Mouse (Mus musculus) kidney, postnatal 0 days (tissue): ENCODE data around the gene Egfl7. TPM values are rescaled to one million over a fixed set of nuclear protein-coding genes. Genes with fewer than 3 reads are reported as not detected.

ENCODE experiments used
- ATAC-seq: fragments of 200-750 bp; cut with Nextera tagmentation; replicated peaks from 2 replicates; pipeline ENCODE4 v1.8.0; 2017; ENCODE audit warnings: low read depth, moderate number of reproducible peaks, moderate TSS enrichment, moderate library complexity; ENCODE audit not compliant: low FRiP score
- DNase-seq: peaks from one replicate; pipeline ENCODE4 v3.0.0-alpha.2; 2016; ENCODE audit warnings: low spot score
- H3K27ac ChIP-seq: fragments of 300-500 bp; sonication (generic); 2 replicates; pipeline ENCODE4 v1.5.1; 2014; ENCODE audit warnings: mild to moderate bottlenecking
- H3K27me3 ChIP-seq: fragments of 300-500 bp; sonication (generic); 2 replicates; pipeline ENCODE4 v1.6.1; 2014; ENCODE audit warnings: low read length, mixed read lengths; ENCODE audit not compliant: insufficient read depth
- H3K36me3 ChIP-seq: fragments of 300-500 bp; sonication (generic); 2 replicates; pipeline ENCODE4 v1.6.1; 2014; ENCODE audit warnings: low read length, mixed read lengths; ENCODE audit not compliant: insufficient read depth
- H3K4me1 ChIP-seq: fragments of 300-500 bp; sonication (generic); replicated peaks from 2 replicates; pipeline ENCODE4 v1.6.1; 2014; ENCODE audit warnings: antibody characterized with exemption, low read length, mixed read lengths; ENCODE audit not compliant: insufficient read depth
- H3K4me2 ChIP-seq: fragments of 300-500 bp; sonication (generic); 2 replicates; pipeline ENCODE4 v1.6.1; 2014; ENCODE audit warnings: mild to moderate bottlenecking, low read length, moderate library complexity, mixed read lengths
- H3K4me3 ChIP-seq: fragments of 300-500 bp; sonication (generic); replicated peaks from 2 replicates; pipeline ENCODE4 v1.5.1; 2014; ENCODE audit warnings: low read depth, low read length
- H3K9ac ChIP-seq: fragments of 300-500 bp; sonication (generic); 2 replicates; pipeline ENCODE4 v1.6.1; 2014; ENCODE audit warnings: low read depth, low read length
- H3K9me3 ChIP-seq: fragments of 300-500 bp; sonication (generic); replicated peaks from 2 replicates; pipeline ENCODE4 v1.6.1; 2016; ENCODE audit warnings: low read length, inconsistent platforms, mixed read lengths
- CTCF ChIP-seq: IDR thresholded peaks from 2 replicates; pipeline ENCODE4 v1.5.1; 2016; ENCODE audit warnings: antibody characterized with exemption, low read depth, mild to moderate bottlenecking, moderate library complexity
- WGBS: fragments of 180-500 bp; shearing (Covaris S2); extraction: QIAGEN DNeasy Blood & Tissue Kit; methylation state at CpG from one replicate; pipeline ENCODE4 v1.1.7; 2014; 5-methylcytosine and 5-hydroxymethylcytosine counted together
- polyA plus RNA-seq: library from polyadenylated mRNA; unstranded; fragments of >200 nt; fragmentation: Nextera tagmentation; extraction: Ambion mirVana; gene quantifications from 2 replicates; pipeline ENCODE4 v1.2.1, GENCODE M21; 2015

Gene Egfl7
- polyA plus RNA-seq, 1 experiment from 2014 or later, result 211 TPM

- 32% methylated on average over 2 of the region's 2 CpGs for WGBS
- TF ChIP-seq CTCF, result no peak
- ATAC-seq, result no peak
Measured at GRCm38 (mm10) chr2:26636325-26636635, 56.5 kb downstream of the Egfl7 start.

GRCm38 (mm10) chr2:26637316-26637932, 57.6 kb downstream of the Egfl7 start:
- H3K4me1 ChIP-seq, result peaks cover 8% of the 10 kb centered on the region; the same call in 1 of the 2 replicates
- no peak overlapping the region for H3K9ac ChIP-seq
- H3K27me3 ChIP-seq, result no peaks in the 10 kb centered on the region
- no peak for TF ChIP-seq CTCF
- no peak for DNase-seq
- WGBS, result 60% methylated on average over 4 of the region's 4 CpGs
- no peak for ATAC-seq
- no peak overlapping the region for H3K27ac ChIP-seq
- H3K9me3 ChIP-seq, result no peaks in the 10 kb centered on the region
- no peak overlapping the region for H3K4me3 ChIP-seq
- no peak overlapping the region for H3K4me2 ChIP-seq
- H3K36me3 ChIP-seq, result peaks cover 22% of the 10 kb centered on the region

More at GRCm38 (mm10) chr2:26636325-26636635, 56.5 kb downstream of the Egfl7 start:
- Histone ChIP-seq H3K4me2 (no peak overlapping the region), H3K36me3 (peaks cover 22% of the 10 kb centered on the region), H3K9ac (no peak overlapping the region), H3K4me1 (peaks cover 8% of the 10 kb centered on the region; the same call in 1 of the 2 replicates), H3K4me3 (no peak overlapping the region), H3K9me3 (no peaks in the 10 kb centered on the region), H3K27ac (no peak overlapping the region), H3K27me3 (no peaks in the 10 kb centered on the region)
- no peak for DNase-seq

GRCm38 (mm10) chr2:26638039-26638438, 58.2 kb downstream of the Egfl7 start:
- 74% methylated on average over 5 of the region's 5 CpGs for WGBS
- Histone ChIP-seq H3K4me2 (peak overlapping the region; percentile 62; the same call in 1 of the 2 replicates), H3K9ac (no peak overlapping the region), H3K4me3 (no peak overlapping the region), H3K4me1 (peaks cover 8% of the 10 kb centered on the region; the same call in 1 of the 2 replicates), H3K36me3 (peaks cover 22% of the 10 kb centered on the region), H3K9me3 (no peaks in the 10 kb centered on the region), H3K27me3 (no peaks in the 10 kb centered on the region), H3K27ac (no peak overlapping the region)
- ATAC-seq (no peak), DNase-seq (no peak)
- no peak for TF ChIP-seq CTCF

GRCm38 (mm10) chr2:26638572-26638971, 58.8 kb downstream of the Egfl7 start:
- peak overlapping the region; percentile 95 for H3K9ac ChIP-seq
- H3K27me3 ChIP-seq, result no peaks in the 10 kb centered on the region
- peak overlapping the region; percentile 62 for H3K4me2 ChIP-seq
- H3K36me3 ChIP-seq, result peaks cover 22% of the 10 kb centered on the region
- no peaks in the 10 kb centered on the region for H3K9me3 ChIP-seq
- 51% methylated on average over 5 of the region's 5 CpGs for WGBS
- H3K27ac ChIP-seq, result no peak overlapping the region
- DNase-seq (no peak), ATAC-seq (no peak)
- peak overlapping the region; percentile 67; the same call in 1 of the 2 replicates for H3K4me3 ChIP-seq
- peak; percentile 10; the same call in 1 of the 2 replicates for TF ChIP-seq CTCF
- peaks cover 8% of the 10 kb centered on the region; the same call in 1 of the 2 replicates for H3K4me1 ChIP-seq

GRCm38 (mm10) chr2:26639083-26639482, 59.3 kb downstream of the Egfl7 start:
- WGBS, result 2% methylated on average over 8 of the region's 8 CpGs
- Histone ChIP-seq H3K27me3 (no peaks in the 10 kb centered on the region), H3K9ac (peak overlapping the region; percentile 95), H3K27ac (peak overlapping the region; percentile 78; the same call in 1 of the 2 replicates), H3K36me3 (peaks cover 22% of the 10 kb centered on the region), H3K4me1 (peaks cover 8% of the 10 kb centered on the region; the same call in 1 of the 2 replicates), H3K9me3 (no peaks in the 10 kb centered on the region), H3K4me3 (peak overlapping the region; percentile 67), H3K4me2 (peak overlapping the region; percentile 62)
- TF ChIP-seq CTCF, result peak; percentile 68
- DNase-seq (peak; percentile 82), ATAC-seq (peak; percentile 46)

- peak; percentile 98 for DNase-seq
- peak; percentile 88 for ATAC-seq
- peaks cover 17% of the 10 kb centered on the region; the same call in 1 of the 2 replicates for H3K36me3 ChIP-seq
- WGBS, result 3% methylated on average over 49 of the region's 49 CpGs
- no peaks in the 10 kb centered on the region for H3K9me3 ChIP-seq
- H3K4me1 ChIP-seq, result peaks cover 8% of the 10 kb centered on the region; the same call in 1 of the 2 replicates
- H3K27ac ChIP-seq, result peak overlapping the region; percentile 78
- peak overlapping the region; percentile 62 for H3K4me2 ChIP-seq
- H3K4me3 ChIP-seq, result peak overlapping the region; percentile 67
- no peaks in the 10 kb centered on the region for H3K27me3 ChIP-seq
- H3K9ac ChIP-seq, result peak overlapping the region; percentile 95
- peak; percentile 95 for TF ChIP-seq CTCF
Measured at GRCm38 (mm10) chr2:26639838-26640830, 60.3 kb downstream of the Egfl7 start.
